Mouse (Mus musculus): ENCODE measurements at regions not wholly inside any gene's neighbourhood (a gene's known extent, or its start where the extent isn't known, plus 50 kb on each side); places are given as distances from the start of the nearest gene placed in this dataset.

DNA sequence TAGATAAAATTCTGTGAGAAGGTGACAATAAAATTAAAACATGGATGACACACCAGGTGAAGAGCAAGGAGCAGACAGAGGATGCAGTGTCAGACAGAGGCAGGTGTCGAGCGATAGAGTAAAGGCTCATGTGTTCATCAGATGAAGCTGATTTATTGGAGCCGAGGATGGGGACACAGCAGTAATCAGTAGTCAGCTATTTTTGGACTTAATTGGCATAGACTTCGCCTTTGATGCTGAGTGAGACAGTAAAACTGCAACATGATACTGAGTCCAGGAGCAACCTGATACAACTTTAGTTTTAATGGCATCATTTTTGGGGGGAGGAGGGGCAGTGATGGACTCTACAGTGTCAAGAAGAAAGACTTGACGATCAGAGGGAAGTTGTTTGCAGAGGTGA, 272.6 kb upstream of the Spock3 start:
- in situ Hi-C loops (cut with MboI, MseI) = no loop called here

- in situ Hi-C loops (cut with MboI, MseI) = loop anchor here (10.0 kb wide), 1 partner anchor 949 kb away; no protein-coding TSS in a partner anchor
Measured at GRCm38 (mm10) chr8:62684229-62684628, 266.6 kb upstream of the Spock3 start.

DNA sequence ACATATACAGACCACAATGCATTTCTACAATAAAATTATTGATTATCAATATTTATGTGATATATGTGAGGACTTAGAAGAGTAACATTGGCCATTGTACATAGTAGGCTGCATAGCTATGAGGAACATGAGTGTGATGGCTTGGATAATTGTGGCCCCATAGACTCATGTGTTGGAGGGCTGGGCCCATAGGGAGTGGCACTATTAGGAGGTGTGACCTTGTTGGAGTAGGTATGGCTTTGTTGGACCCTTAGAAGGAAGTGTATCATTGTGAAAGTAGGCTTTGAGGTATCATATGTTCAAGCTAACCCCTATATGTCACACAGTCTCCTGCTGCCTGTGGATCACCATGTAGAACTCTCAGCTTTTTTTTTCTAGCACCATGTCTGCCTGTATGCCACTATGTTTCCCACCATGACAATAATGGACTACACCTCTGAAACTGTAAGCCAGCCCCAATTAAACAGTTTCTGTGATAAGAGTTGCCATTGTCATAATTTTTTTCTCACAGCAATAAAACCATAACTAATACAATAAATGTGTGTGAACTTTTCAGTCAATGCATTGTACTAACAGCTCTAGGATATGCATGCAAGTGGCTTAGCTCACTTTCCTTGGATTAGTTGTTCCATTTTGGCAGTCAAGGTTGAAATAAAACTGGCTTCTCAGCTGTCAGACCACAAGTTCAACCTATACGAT, 265.3 kb upstream of the Spock3 start:
- in situ Hi-C loops (cut with MboI, MseI) = loop anchor here (10.0 kb wide), 1 partner anchor 951 kb away; no protein-coding TSS in a partner anchor

GRCm38 (mm10) chr8:62686058-62686390, 264.8 kb upstream of the Spock3 start:
- in situ Hi-C loops (cut with MboI, MseI) = loop anchor here (10.0 kb wide), 1 partner anchor 951 kb away; no protein-coding TSS in a partner anchor
